Mouse (Mus musculus) Patski (cell line): ENCODE measurements around the gene Slc4a4. TPM values are rescaled to one million over a fixed set of nuclear protein-coding genes. Genes with fewer than 3 reads are reported as not detected.

ENCODE experiments used
- ATAC-seq: fragments of 100-300 bp; one replicate; pipeline ENCODE4 v1.8.0; 2021
- CTCF ChIA-PET: fragments of 350-600 bp; sonication (Branson Sonifier 250); formaldehyde crosslinking; loops from one replicate; lab custom pipeline; 2022; ENCODE audit warnings: inconsistent platforms; lab: Charles Lee
- POLR2A ChIA-PET: fragments of 350-600 bp; sonication (Branson Sonifier 250); formaldehyde crosslinking; loops from one replicate; lab custom pipeline; 2022; ENCODE audit warnings: antibody characterized with exemption, inconsistent platforms; lab: Charles Lee
- DNase-seq: peaks from one replicate; pipeline ENCODE4 v3.0.0-alpha.2; 2011; ENCODE audit warnings: low read depth, low spot score
- H3K27me3 ChIP-seq: fragments of 371-371 bp; one replicate; pipeline ENCODE4 v1.5.1; 2021
- CTCF ChIP-seq: fragments of 100-300 bp; IDR thresholded peaks from one replicate; pipeline ENCODE4 v1.5.1; 2021
- in situ Hi-C: fragments of 300-500 bp; cut with MboI; formaldehyde crosslinking; loops from 3 replicates; pipeline ENCODE4 v1.11.1; 2018; ENCODE audit warnings: low pct_unique_long_range_greater_than_20kb, mixed read lengths
- polyA plus RNA-seq: library from polyadenylated mRNA; unstranded; gene quantifications from one replicate; pipeline ENCODE4 v1.2.3, GENCODE M21; 2021

Slc4a4 gene
- polyA plus RNA-seq, 1 experiment from 2014 or later = 6.8 TPM

DNA sequence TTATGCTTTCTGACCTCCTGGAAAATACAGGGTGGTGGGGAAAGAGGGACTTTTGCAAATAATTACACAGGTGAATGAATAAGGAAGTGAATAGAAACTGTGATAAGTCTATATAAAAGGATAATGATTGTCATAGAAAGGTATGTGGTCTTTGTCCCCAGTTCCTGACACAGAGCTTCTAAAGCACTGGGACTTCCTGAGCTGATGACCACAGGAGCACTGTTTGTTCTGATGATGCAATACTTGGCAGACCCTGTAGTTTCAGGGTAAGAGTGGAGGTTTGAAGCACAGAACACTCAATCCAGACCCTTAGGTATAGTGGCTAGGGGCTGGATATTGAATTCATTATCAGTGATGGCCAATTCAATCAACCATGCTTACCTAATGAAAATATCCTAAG, 391.7 kb downstream of the Slc4a4 start:
- no peak for DNase-seq
- in situ Hi-C loops = no loop called here
- ATAC-seq = no peak
- TF ChIP-seq CTCF = no peak
- POLR2A ChIA-PET = interaction anchor here (1.2 kb wide), 1 partner anchor 558 kb away, joined by 6 read pairs; the partner anchor contains the start of gene Mob1b
- CTCF ChIA-PET = interaction anchor here (1.4 kb wide), 1 partner anchor 21 kb away, joined by 3 read pairs; no protein-coding TSS in a partner anchor
- no peaks in the 10 kb centered on the region for H3K27me3 ChIP-seq

GRCm38 (mm10) chr5:89280312-89280863, 393.8 kb downstream of the Slc4a4 start:
- no peaks in the 10 kb centered on the region for H3K27me3 ChIP-seq
- in situ Hi-C loops = loop anchor here (5.0 kb wide), 1 partner anchor 82 kb away; no protein-coding TSS in a partner anchor
- no peak for TF ChIP-seq CTCF
- ATAC-seq (peak; percentile 65), DNase-seq (peak; percentile 80)
- POLR2A ChIA-PET = no interaction called here
- CTCF ChIA-PET = interaction anchor here (1.1 kb wide), 1 partner anchor 47 kb away, joined by 3 read pairs; no protein-coding TSS in a partner anchor

Other genes starting within 250 kb of the Slc4a4 start
- 127 TPM for gene Grsf1, start 210.6 kb upstream of the Slc4a4 start, polyA plus RNA-seq
- gene Mob1b, start 166.0 kb upstream of the Slc4a4 start, polyA plus RNA-seq = 23.9 TPM
- 15.0 TPM for gene Dck, start 121.8 kb upstream of the Slc4a4 start, polyA plus RNA-seq